Mouse (Mus musculus) right cerebral cortex, adult 2 months (tissue): ENCODE results near the gene Hdgfl1.

Experiments used
- DNase-seq, 2 experiments: peaks; one replicate each; pipeline ENCODE4 v3.0.0; 2021 to 2022; ENCODE audit warnings: low spot score in 2 of 2

Gene Hdgfl1

DNA sequence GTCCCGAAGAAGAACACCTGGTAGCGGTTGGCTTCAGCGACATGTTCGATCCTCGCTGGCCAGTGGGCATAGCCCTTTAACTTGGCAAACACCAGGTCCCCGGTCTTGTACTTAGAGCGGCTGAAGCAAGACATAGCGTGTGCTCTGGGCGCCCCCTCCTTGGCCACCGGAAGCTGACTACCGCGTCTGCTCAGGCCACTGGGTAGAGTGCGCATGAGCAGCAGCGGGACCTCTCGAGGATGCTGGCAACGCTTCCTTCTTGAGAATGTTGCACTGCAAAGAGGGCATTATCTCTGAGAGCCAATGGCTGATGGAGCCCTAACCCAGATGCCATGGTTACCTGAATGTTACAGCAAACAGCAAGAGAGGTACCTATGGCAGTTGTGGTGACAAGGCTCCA is at the start of gene Hdgfl1:
Gene Hdgfl1 (minus strand): TSS at position 211 of the 400 bp plus-strand sequence.
- no peak for DNase-seq

GRCm38 (mm10) chr13:26795460-26795859 is 25.5 kb upstream of the Hdgfl1 start:
- no peak for DNase-seq

DNA sequence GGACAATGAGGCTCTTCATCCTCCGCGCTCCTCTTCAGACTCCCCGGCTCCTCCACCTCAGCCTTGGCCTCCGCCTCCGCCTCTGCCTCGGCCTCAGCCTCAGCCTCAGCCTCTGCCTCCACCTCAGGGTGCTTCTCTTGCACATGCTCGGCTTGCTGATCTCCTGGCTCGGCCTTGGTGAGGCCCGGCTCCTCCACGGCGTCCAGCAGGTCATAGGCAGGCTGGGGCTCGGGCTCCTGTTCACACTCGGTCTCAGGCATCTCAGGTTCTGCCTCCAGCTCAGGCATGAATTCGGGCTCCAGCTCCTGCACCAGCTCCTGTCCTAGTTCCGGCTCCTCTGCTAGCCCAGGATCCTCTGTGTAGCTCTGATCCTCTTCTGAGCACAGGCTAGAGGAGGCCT is 541 bp downstream of the Hdgfl1 start:
- DNase-seq: no peak

DNA sequence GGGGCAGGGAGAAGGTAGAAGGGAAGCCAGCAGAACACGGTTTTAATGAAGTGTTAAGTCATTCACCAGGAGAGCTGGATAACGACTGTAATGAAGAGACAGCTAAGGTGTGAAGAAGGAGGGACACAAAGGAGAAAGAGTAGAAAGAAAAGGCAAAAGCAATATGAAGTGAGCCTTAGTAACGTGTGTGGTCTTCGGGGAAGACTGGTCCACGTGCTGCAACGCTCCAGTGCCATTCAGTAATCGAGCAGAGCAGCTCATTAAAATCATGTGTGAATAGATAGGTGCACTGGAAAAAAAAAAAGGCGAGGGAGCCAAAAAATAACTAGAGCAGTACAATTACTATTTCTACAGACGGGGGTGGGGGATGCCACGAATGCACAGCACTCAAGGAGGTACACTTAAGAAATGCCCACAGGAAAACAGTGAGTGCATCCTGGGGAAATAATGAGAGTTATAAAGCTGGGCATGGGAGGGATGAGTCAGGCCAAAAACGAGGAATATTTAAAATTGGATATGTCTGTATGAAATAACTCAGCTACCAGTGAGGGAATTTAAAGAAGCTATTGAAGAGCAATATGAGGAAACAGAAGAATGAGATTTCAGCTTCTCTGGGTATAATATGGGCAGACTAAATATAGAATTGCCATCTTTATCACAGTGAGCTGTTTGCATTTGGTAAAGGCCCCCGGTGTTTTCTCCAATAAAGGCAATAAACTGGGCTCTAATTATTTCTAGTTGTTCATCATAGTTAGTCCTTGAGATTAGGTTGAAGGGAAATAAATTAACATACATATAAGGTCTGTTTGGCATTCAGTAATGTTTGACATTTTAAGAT is 7.8 kb downstream of the Hdgfl1 start:
- DNase-seq: peak; percentile 10 to 18

GRCm38 (mm10) chr13:26752863-26753262 is 17.1 kb downstream of the Hdgfl1 start:
- no peak for DNase-seq

DNA sequence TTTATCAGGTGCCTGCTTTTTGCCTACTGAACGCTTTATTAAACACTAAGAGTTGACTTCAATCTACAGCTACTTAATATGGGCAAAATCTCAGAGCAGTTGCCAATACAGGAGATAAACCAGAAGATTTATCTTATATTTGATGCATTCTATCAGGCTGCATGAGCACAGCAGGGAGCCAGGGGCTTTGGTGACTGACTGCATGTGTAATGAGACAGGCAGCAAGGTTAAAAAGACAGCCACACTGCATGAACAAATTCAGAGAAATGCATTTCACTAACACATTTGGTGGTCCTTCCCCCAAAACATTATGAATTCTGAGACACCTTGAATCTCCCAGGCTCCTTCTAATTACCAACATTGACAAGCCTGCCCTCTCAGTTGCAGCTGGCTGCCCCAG is 17.6 kb downstream of the Hdgfl1 start:
- DNase-seq: no peak

GRCm38 (mm10) chr13:26745760-26746457 is 24.1 kb downstream of the Hdgfl1 start:
- no peak for DNase-seq

GRCm38 (mm10) chr13:26745059-26745759 is 24.8 kb downstream of the Hdgfl1 start:
- no peak for DNase-seq

DNA sequence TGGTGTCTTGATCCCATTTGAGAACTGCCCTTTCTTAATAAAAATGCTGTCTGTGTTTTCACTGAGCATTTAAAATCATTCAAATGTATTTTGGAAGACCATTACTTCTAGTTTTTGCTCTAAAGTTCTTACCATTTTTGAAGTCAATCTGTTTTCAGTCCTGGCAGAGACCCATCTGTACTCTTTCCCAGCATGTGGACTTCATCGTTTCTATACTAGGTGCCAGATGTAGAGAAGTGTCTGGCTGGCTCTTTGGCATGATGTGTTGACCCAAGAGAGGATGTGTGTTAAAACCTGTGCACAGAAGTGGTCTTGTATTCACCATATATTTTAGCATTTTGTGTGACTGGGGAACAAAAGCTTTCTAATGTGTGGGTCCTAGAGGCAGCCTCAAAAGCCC is 25.9 kb downstream of the Hdgfl1 start:
- DNase-seq: no peak

- no peak for DNase-seq
These were observed 35.0 kb downstream of the Hdgfl1 start for GRCm38 (mm10) chr13:26734981-26735380.

- DNase-seq: no peak
These were observed 45.7 kb downstream of the Hdgfl1 start for GRCm38 (mm10) chr13:26724250-26724649.

DNA sequence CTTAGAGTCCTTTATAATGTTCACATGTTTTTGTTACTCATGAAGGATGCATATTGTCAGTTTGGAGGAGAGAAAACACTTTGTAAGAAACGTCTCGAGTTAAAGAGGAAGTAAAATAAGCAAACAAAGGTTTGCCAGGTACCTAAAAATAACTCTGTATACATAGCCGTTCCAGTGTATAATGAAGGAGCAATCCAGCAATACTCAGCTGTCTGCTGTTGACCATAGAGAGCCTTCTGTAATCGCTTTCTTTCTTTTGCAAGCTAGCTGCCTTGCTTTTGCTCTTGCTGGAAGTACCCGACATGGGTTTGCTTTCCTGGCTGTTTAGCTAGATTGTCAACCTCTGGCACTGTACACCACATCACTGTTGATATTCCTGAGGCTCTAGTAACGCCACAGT is 48.6 kb downstream of the Hdgfl1 start:
- no peak for DNase-seq

GRCm38 (mm10) chr13:26720917-26721316 is 49.0 kb downstream of the Hdgfl1 start:
- no peak for DNase-seq

- DNase-seq: no peak
These were observed 50.7 kb downstream of the Hdgfl1 start for GRCm38 (mm10) chr13:26719146-26719715.
